Mouse (Mus musculus) fat pad, adult 2 months (tissue): Measurements from ENCODE around the gene Dpm3.

ENCODE experiments used
- DNase-seq: peaks from one replicate; pipeline ENCODE4 v3.0.0-alpha.2; 2011; ENCODE audit warnings: low read depth, low spot score; ENCODE audit errors: extremely low read depth

Dpm3 gene

GRCm38 (mm10) chr3:89231345-89231744 lies 27.8 kb upstream of the Dpm3 start:
- no peak for DNase-seq

GRCm38 (mm10) chr3:89231772-89232275 lies 27.3 kb upstream of the Dpm3 start:
- no peak for DNase-seq

- no peak for DNase-seq
Observed at GRCm38 (mm10) chr3:89232614-89233013, 26.5 kb upstream of the Dpm3 start.

- DNase-seq: no peak
Observed at GRCm38 (mm10) chr3:89233562-89234110, 25.5 kb upstream of the Dpm3 start.

GRCm38 (mm10) chr3:89236516-89236915 lies 22.6 kb upstream of the Dpm3 start:
- DNase-seq: no peak

- no peak for DNase-seq
Observed at GRCm38 (mm10) chr3:89237682-89238081, 21.5 kb upstream of the Dpm3 start.

GRCm38 (mm10) chr3:89238494-89238893 lies 20.7 kb upstream of the Dpm3 start:
- DNase-seq: no peak

- DNase-seq: no peak
Observed at GRCm38 (mm10) chr3:89242331-89242895, 16.7 kb upstream of the Dpm3 start.

GRCm38 (mm10) chr3:89243609-89244008 lies 15.5 kb upstream of the Dpm3 start:
- DNase-seq: no peak

GRCm38 (mm10) chr3:89244158-89244981 lies 14.8 kb upstream of the Dpm3 start:
- no peak for DNase-seq

GRCm38 (mm10) chr3:89244982-89245687 lies 14.0 kb upstream of the Dpm3 start:
- DNase-seq: no peak

- DNase-seq: no peak
Observed at GRCm38 (mm10) chr3:89245688-89246171, 13.4 kb upstream of the Dpm3 start, which contains the start of gene Krtcap2. Gene Krtcap2 (plus strand): TSS chr3:89245966.

GRCm38 (mm10) chr3:89246261-89247100 lies 12.7 kb upstream of the Dpm3 start, which contains the start of gene Trim46:
Gene Trim46 (minus strand): TSS chr3:89246309.
- DNase-seq: no peak

- no peak for DNase-seq
Observed at GRCm38 (mm10) chr3:89247466-89247865, 11.7 kb upstream of the Dpm3 start.

- no peak for DNase-seq
Observed at GRCm38 (mm10) chr3:89250435-89251040, 8.6 kb upstream of the Dpm3 start.

GRCm38 (mm10) chr3:89251365-89251895 lies 7.7 kb upstream of the Dpm3 start:
- no peak for DNase-seq

GRCm38 (mm10) chr3:89254994-89255393 lies 4.2 kb upstream of the Dpm3 start:
- no peak for DNase-seq

- DNase-seq: no peak
Observed at GRCm38 (mm10) chr3:89256177-89256576, 3.0 kb upstream of the Dpm3 start.

GRCm38 (mm10) chr3:89260211-89260610 lies 1.1 kb downstream of the Dpm3 start:
- no peak for DNase-seq

- no peak for DNase-seq
Observed at GRCm38 (mm10) chr3:89262417-89262816, 3.3 kb downstream of the Dpm3 start.
